Mouse (Mus musculus): Measurements from ENCODE around the gene Ccdc69. TPM values are rescaled to one million over a fixed set of nuclear protein-coding genes. Genes with fewer than 3 reads are reported as not detected.

Gene Ccdc69
- total RNA-seq, 1 experiment from 2014 or later: 41.1 TPM

- ATAC-seq (replicated peaks; ENCODE audit: insufficient number of reproducible peaks, low FRiP score, low TSS enrichment, poor library complexity, severe bottlenecking): no peak
Measured at GRCm38 (mm10) chr11:55062856-55063255, 15.1 kb downstream of the Ccdc69 start.

- no peak for ATAC-seq (replicated peaks; ENCODE audit: insufficient number of reproducible peaks, low FRiP score, low TSS enrichment, poor library complexity, severe bottlenecking)
Measured at GRCm38 (mm10) chr11:55060802-55061201, 17.1 kb downstream of the Ccdc69 start.

GRCm38 (mm10) chr11:55057511-55057910 lies 20.4 kb downstream of the Ccdc69 start:
- no peak for ATAC-seq (replicated peaks; ENCODE audit: insufficient number of reproducible peaks, low FRiP score, low TSS enrichment, poor library complexity, severe bottlenecking)

GRCm38 (mm10) chr11:55050837-55051510 lies 27.0 kb downstream of the Ccdc69 start:
- ATAC-seq (replicated peaks; ENCODE audit: insufficient number of reproducible peaks, low FRiP score, low TSS enrichment, poor library complexity, severe bottlenecking): no peak

GRCm38 (mm10) chr11:55046600-55046999 lies 31.3 kb downstream of the Ccdc69 start:
- ATAC-seq (replicated peaks; ENCODE audit: insufficient number of reproducible peaks, low FRiP score, low TSS enrichment, poor library complexity, severe bottlenecking): peak; percentile 49; the same call in 1 of the 2 replicates

GRCm38 (mm10) chr11:55041348-55041747 lies 36.6 kb downstream of the Ccdc69 start:
- no peak for ATAC-seq (replicated peaks; ENCODE audit: insufficient number of reproducible peaks, low FRiP score, low TSS enrichment, poor library complexity, severe bottlenecking)

GRCm38 (mm10) chr11:55039591-55039990 lies 38.3 kb downstream of the Ccdc69 start:
- peak; percentile 74 for ATAC-seq (replicated peaks; ENCODE audit: insufficient number of reproducible peaks, low FRiP score, low TSS enrichment, poor library complexity, severe bottlenecking)

- no peak for ATAC-seq (replicated peaks; ENCODE audit: insufficient number of reproducible peaks, low FRiP score, low TSS enrichment, poor library complexity, severe bottlenecking)
Measured at GRCm38 (mm10) chr11:55036601-55037000, 41.3 kb downstream of the Ccdc69 start.

- ATAC-seq (replicated peaks; ENCODE audit: insufficient number of reproducible peaks, low FRiP score, low TSS enrichment, poor library complexity, severe bottlenecking): peak; percentile 85
Measured at GRCm38 (mm10) chr11:55033040-55033660, 44.8 kb downstream of the Ccdc69 start, which contains the start of gene Anxa6. Anxa6 (minus strand) TSS chr11:55033445.

GRCm38 (mm10) chr11:55032286-55032685 lies 45.6 kb downstream of the Ccdc69 start:
- ATAC-seq (replicated peaks; ENCODE audit: insufficient number of reproducible peaks, low FRiP score, low TSS enrichment, poor library complexity, severe bottlenecking): no peak

GRCm38 (mm10) chr11:55031991-55032280 lies 46.0 kb downstream of the Ccdc69 start:
- ATAC-seq (replicated peaks; ENCODE audit: insufficient number of reproducible peaks, low FRiP score, low TSS enrichment, poor library complexity, severe bottlenecking): no peak

- ATAC-seq (replicated peaks; ENCODE audit: insufficient number of reproducible peaks, low FRiP score, low TSS enrichment, poor library complexity, severe bottlenecking): no peak
Measured at GRCm38 (mm10) chr11:55031211-55031990, 46.5 kb downstream of the Ccdc69 start.

- ATAC-seq (replicated peaks; ENCODE audit: insufficient number of reproducible peaks, low FRiP score, low TSS enrichment, poor library complexity, severe bottlenecking): no peak
Measured at GRCm38 (mm10) chr11:55028509-55028908, 49.4 kb downstream of the Ccdc69 start.

GRCm38 (mm10) chr11:55027204-55027855 lies 50.6 kb downstream of the Ccdc69 start:
- ATAC-seq (replicated peaks; ENCODE audit: insufficient number of reproducible peaks, low FRiP score, low TSS enrichment, poor library complexity, severe bottlenecking): no peak

GRCm38 (mm10) chr11:55025896-55026295 lies 52.0 kb downstream of the Ccdc69 start:
- no peak for ATAC-seq (replicated peaks; ENCODE audit: insufficient number of reproducible peaks, low FRiP score, low TSS enrichment, poor library complexity, severe bottlenecking)

GRCm38 (mm10) chr11:55023583-55023982 lies 54.3 kb downstream of the Ccdc69 start:
- ATAC-seq (replicated peaks; ENCODE audit: insufficient number of reproducible peaks, low FRiP score, low TSS enrichment, poor library complexity, severe bottlenecking): no peak

- ATAC-seq (replicated peaks; ENCODE audit: insufficient number of reproducible peaks, low FRiP score, low TSS enrichment, poor library complexity, severe bottlenecking): peak; percentile 75
Measured at GRCm38 (mm10) chr11:55023049-55023564, 54.8 kb downstream of the Ccdc69 start.

- ATAC-seq (replicated peaks; ENCODE audit: insufficient number of reproducible peaks, low FRiP score, low TSS enrichment, poor library complexity, severe bottlenecking): no peak
Measured at GRCm38 (mm10) chr11:55022508-55022907, 55.4 kb downstream of the Ccdc69 start.

GRCm38 (mm10) chr11:55021859-55022258 lies 56.1 kb downstream of the Ccdc69 start:
- ATAC-seq (replicated peaks; ENCODE audit: insufficient number of reproducible peaks, low FRiP score, low TSS enrichment, poor library complexity, severe bottlenecking): no peak
